Mouse (Mus musculus): ENCODE measurements around the gene Gigyf2. TPM values are rescaled to one million over a fixed set of nuclear protein-coding genes. Genes with fewer than 3 reads are reported as not detected.

Gigyf2 gene
- total and polyA plus RNA-seq, 3 experiments: 27.1 to 70.6 TPM; not detected in 1

DNA sequence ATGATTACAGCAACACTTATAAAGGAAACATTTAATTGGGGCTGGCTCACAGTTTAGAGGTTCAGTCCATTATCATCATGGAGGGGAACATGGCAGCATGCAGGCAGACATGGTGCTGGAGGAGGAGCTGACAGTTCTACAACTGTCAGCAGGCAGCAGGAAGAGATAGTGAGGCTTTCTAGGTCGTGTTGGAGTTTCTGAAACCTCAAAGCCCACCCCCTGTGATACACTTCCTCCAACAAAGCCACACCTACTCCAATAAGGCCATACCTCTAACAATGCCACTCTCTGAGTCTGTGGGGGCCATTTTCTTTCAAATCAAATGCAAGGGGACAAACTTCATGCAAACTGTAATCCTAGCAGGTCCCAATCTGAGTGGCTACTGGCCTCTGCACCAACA lies 5.7 kb upstream of the Gigyf2 start:
- Histone ChIP-seq H3K4me3 (ENCODE audit: control insufficient read depth in 1 of 2, insufficient read depth in 1 of 2, low read depth in 2 of 2, low read length in 2 of 2) (no peak overlapping the region), H3K9me3 (replicated peaks; ENCODE audit: insufficient read depth, low read length) (no peaks in the 10 kb centered on the region), H3K9ac (ENCODE audit: control insufficient read depth, low read depth, low read length, poor library complexity, severe bottlenecking) (no peak overlapping the region), H3K36me3 (ENCODE audit: control insufficient read depth in 1 of 2, insufficient read depth in 2 of 2, low read length in 2 of 2) (peaks cover 0 to 9% of the 10 kb centered on the region in 2 experiments; a peak in 2 of 4 replicates), H3K27ac (ENCODE audit: control insufficient read depth, low read depth, low read length) (no peak overlapping the region), H3K27me3 (ENCODE audit: control insufficient read depth in 1 of 2, insufficient read depth in 2 of 2, low read length in 2 of 2) (no peaks in the 10 kb centered on the region), H3K4me1 (ENCODE audit: control insufficient read depth in 1 of 2, insufficient read depth in 2 of 2, low read length in 2 of 2) (peaks cover 0 to 7% of the 10 kb centered on the region in 2 experiments; a peak in 3 of 4 replicates), H3K79me2 (ENCODE audit: control insufficient read depth, insufficient read depth, low read length, poor library complexity) (no peaks in the 10 kb centered on the region)
- peak; percentile 60 for DNase-seq (ENCODE audit: low read depth, low spot score)
- no peak for TF ChIP-seq ZNF384 (IDR thresholded peaks at IDR 0.05; ENCODE audit: low read depth, low read length)
- TF ChIP-seq MYB (IDR thresholded peaks at IDR 0.05; ENCODE audit: low read depth, low read length): no peak
- no peak for TF ChIP-seq E2F4 (IDR thresholded peaks at IDR 0.05; ENCODE audit: borderline replicate concordance, low read depth, low read length)
- no peak for TF ChIP-seq USF2 (IDR thresholded peaks at IDR 0.05; ENCODE audit: borderline replicate concordance in 1 of 2, insufficient read depth in 1 of 2, low read depth in 1 of 2, low read length in 2 of 2)
- no peak for TF ChIP-seq SMC3 (IDR thresholded peaks at IDR 0.05; ENCODE audit: low read depth, low read length)
- TF ChIP-seq JUND (IDR thresholded peaks at IDR 0.05; ENCODE audit: low read depth, low read length): no peak
- TF ChIP-seq ELF1 (IDR thresholded peaks at IDR 0.05; ENCODE audit: low read depth, low read length): no peak
- no peak for TF ChIP-seq BHLHE40 (IDR thresholded peaks at IDR 0.05; ENCODE audit: borderline replicate concordance, low read depth, low read length)
- TF ChIP-seq MAX (IDR thresholded peaks at IDR 0.05; ENCODE audit: low read length): no peak

DNA sequence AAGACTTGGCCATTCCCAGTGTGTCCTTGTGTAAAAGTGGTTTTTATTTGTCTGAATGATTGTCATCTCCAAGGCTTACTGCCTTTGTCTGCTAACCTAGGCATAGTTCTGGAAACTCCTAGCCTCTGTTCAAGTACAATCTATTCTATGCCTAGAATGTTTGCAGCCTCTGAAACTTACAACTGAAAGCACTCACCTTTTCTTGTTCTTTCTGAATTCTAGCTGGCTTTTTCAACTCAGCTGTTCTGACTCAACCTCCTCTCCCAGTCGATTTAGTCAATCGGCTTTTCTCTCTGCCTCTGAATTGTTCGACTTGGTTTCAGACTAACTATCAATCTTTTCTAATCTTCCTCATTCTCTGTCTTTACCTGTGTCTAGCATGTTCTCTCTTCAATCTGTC lies 4.0 kb upstream of the Gigyf2 start:
- Histone ChIP-seq H3K9ac (ENCODE audit: control insufficient read depth, low read depth, low read length, poor library complexity, severe bottlenecking) (no peak overlapping the region), H3K36me3 (ENCODE audit: control insufficient read depth in 1 of 2, insufficient read depth in 2 of 2, low read length in 2 of 2) (peaks cover 0 to 4% of the 10 kb centered on the region in 2 experiments; a peak in 2 of 4 replicates), H3K9me3 (replicated peaks; ENCODE audit: insufficient read depth, low read length) (no peaks in the 10 kb centered on the region), H3K4me3 (ENCODE audit: control insufficient read depth in 1 of 2, insufficient read depth in 1 of 2, low read depth in 2 of 2, low read length in 2 of 2) (no peak overlapping the region), H3K27me3 (ENCODE audit: control insufficient read depth in 1 of 2, insufficient read depth in 2 of 2, low read length in 2 of 2) (no peaks in the 10 kb centered on the region), H3K4me1 (ENCODE audit: control insufficient read depth in 1 of 2, insufficient read depth in 2 of 2, low read length in 2 of 2) (peaks cover 0 to 4% of the 10 kb centered on the region in 2 experiments; a peak in 1 of 4 replicates), H3K27ac (ENCODE audit: control insufficient read depth, low read depth, low read length) (no peak overlapping the region), H3K79me2 (ENCODE audit: control insufficient read depth, insufficient read depth, low read length, poor library complexity) (peaks cover 9% of the 10 kb centered on the region)
- TF ChIP-seq TAL1 (IDR thresholded peaks at IDR 0.05; ENCODE audit: low read length): no peak
- TF ChIP-seq MEF2A (IDR thresholded peaks at IDR 0.05; ENCODE audit: extremely low read depth, insufficient replicate concordance, low read depth, low read length, poor library complexity, severe bottlenecking): no peak
- no peak for TF ChIP-seq CHD2 (IDR thresholded peaks at IDR 0.05; ENCODE audit: low read length)
- no peak for TF ChIP-seq MYB (IDR thresholded peaks at IDR 0.05; ENCODE audit: low read depth, low read length)
- TF ChIP-seq POLR2AphosphoS5 (IDR thresholded peaks at IDR 0.05; ENCODE audit: borderline replicate concordance, low read depth, low read length): no peak
- no peak for TF ChIP-seq ZNF384 (IDR thresholded peaks at IDR 0.05; ENCODE audit: low read depth, low read length)
- TF ChIP-seq JUND (IDR thresholded peaks at IDR 0.05; ENCODE audit: low read depth, low read length): no peak
- no peak for TF ChIP-seq CHD1 (IDR thresholded peaks at IDR 0.05; ENCODE audit: low read depth, low read length)
- no peak for TF ChIP-seq KAT2A (conservative IDR thresholded peaks at IDR 0.05; ENCODE audit: low read depth, low read length)
- no peak for TF ChIP-seq CTCF (IDR thresholded peaks at IDR 0.05 in 2 of 3, conservative IDR thresholded peaks at IDR 0.05 in 1 of 3; ENCODE audit: control insufficient read depth in 1 of 3, insufficient read depth in 1 of 3, low read depth in 2 of 3, low read length in 3 of 3, poor library complexity in 1 of 3, severe bottlenecking in 1 of 3)
- TF ChIP-seq POLR2AphosphoS2 (IDR thresholded peaks at IDR 0.05; ENCODE audit: low read length): no peak
- no peak for TF ChIP-seq HCFC1 (IDR thresholded peaks at IDR 0.05; ENCODE audit: low read depth, low read length)
- no peak for TF ChIP-seq NRF1 (IDR thresholded peaks at IDR 0.05; ENCODE audit: insufficient read depth, low read depth, low read length, poor library complexity, severe bottlenecking)
- TF ChIP-seq TBP (IDR thresholded peaks at IDR 0.05; ENCODE audit: low read depth, low read length): no peak
- TF ChIP-seq MXI1 (IDR thresholded peaks at IDR 0.05; ENCODE audit: low read depth, low read length): no peak
- no peak for DNase-seq (ENCODE audit: low read depth, low spot score)

Measured in MEL (cell line).